Mouse (Mus musculus) ES-CJ7 (cell line): ENCODE results near the gene En1.

Experiments
- DNase-seq: peaks from one replicate; pipeline ENCODE4 v3.0.0; 2011; ENCODE audit warnings: low read depth, low spot score

Gene En1

GRCm38 (mm10) chr1:120602031-120602730 lies at the start of gene En1:
Gene En1 (plus strand): TSS chr1:120602418.
- peak; percentile 84 for DNase-seq

- no peak for DNase-seq
Observed at GRCm38 (mm10) chr1:120556926-120557846, 45.0 kb upstream of the En1 start.

- DNase-seq = no peak
Observed at GRCm38 (mm10) chr1:120558341-120559285, 43.6 kb upstream of the En1 start.

- DNase-seq = no peak
Observed at GRCm38 (mm10) chr1:120559911-120560310, 42.3 kb upstream of the En1 start.

- no peak for DNase-seq
Observed at GRCm38 (mm10) chr1:120581306-120581705, 20.9 kb upstream of the En1 start.

GRCm38 (mm10) chr1:120585481-120585880 lies 16.7 kb upstream of the En1 start:
- DNase-seq = no peak

GRCm38 (mm10) chr1:120586500-120587110 lies 15.6 kb upstream of the En1 start:
- DNase-seq = peak; percentile 87

GRCm38 (mm10) chr1:120587431-120587830 lies 14.8 kb upstream of the En1 start:
- DNase-seq = no peak

- no peak for DNase-seq
Observed at GRCm38 (mm10) chr1:120587960-120588359, 14.3 kb upstream of the En1 start.

GRCm38 (mm10) chr1:120588362-120589027 lies 13.7 kb upstream of the En1 start:
- no peak for DNase-seq

- no peak for DNase-seq
Observed at GRCm38 (mm10) chr1:120593236-120593919, 8.8 kb upstream of the En1 start.

GRCm38 (mm10) chr1:120594603-120595002 lies 7.6 kb upstream of the En1 start:
- peak; percentile 55 for DNase-seq

GRCm38 (mm10) chr1:120595471-120596240 lies 6.6 kb upstream of the En1 start:
- no peak for DNase-seq

- peak; percentile 48 for DNase-seq
Observed at GRCm38 (mm10) chr1:120596319-120596718, 5.9 kb upstream of the En1 start.

- DNase-seq = peak; percentile 63
Observed at GRCm38 (mm10) chr1:120596784-120597183, 5.4 kb upstream of the En1 start.

GRCm38 (mm10) chr1:120597271-120597670 lies 4.9 kb upstream of the En1 start:
- DNase-seq = no peak

GRCm38 (mm10) chr1:120598196-120598940 lies 3.9 kb upstream of the En1 start:
- DNase-seq = no peak

- DNase-seq = no peak
Observed at GRCm38 (mm10) chr1:120599321-120600148, 2.7 kb upstream of the En1 start.
